Mouse (Mus musculus): ENCODE measurements around the gene Apex1. TPM values are rescaled to one million over a fixed set of nuclear protein-coding genes. Genes with fewer than 3 reads are reported as not detected.

Gene Apex1
- polyA plus RNA-seq, 1 experiment from 2014 or later = 157 TPM

Other genes starting within 250 kb of the Apex1 start
- not detected in 2 replicates for gene Olfr747, start 231.8 kb upstream of the Apex1 start, polyA plus RNA-seq (2015; fragmentation: Nextera tagmentation; extraction: Ambion mirVana)
- gene Olfr748, start 217.6 kb upstream of the Apex1 start, polyA plus RNA-seq (2015; fragmentation: Nextera tagmentation; extraction: Ambion mirVana) = not detected in 2 replicates
- not detected in 2 replicates for gene Olfr749, start 179.9 kb upstream of the Apex1 start, polyA plus RNA-seq (2015; fragmentation: Nextera tagmentation; extraction: Ambion mirVana)
- gene Ttc5, start 139.4 kb upstream of the Apex1 start, polyA plus RNA-seq (2015; fragmentation: Nextera tagmentation; extraction: Ambion mirVana) = 114 and 119 TPM in 2 replicates
- gene Ccnb1ip1, start 117.2 kb upstream of the Apex1 start, polyA plus RNA-seq (2015; fragmentation: Nextera tagmentation; extraction: Ambion mirVana) = not detected in 2 replicates
- gene Parp2, start 117.1 kb upstream of the Apex1 start, polyA plus RNA-seq (2015; fragmentation: Nextera tagmentation; extraction: Ambion mirVana) = 43.6 and 48.7 TPM in 2 replicates
- 3.1 and 4.0 TPM in 2 replicates for gene Tep1, start 54.4 kb upstream of the Apex1 start, polyA plus RNA-seq (2015; fragmentation: Nextera tagmentation; extraction: Ambion mirVana)
- gene Klhl33, start 27.5 kb upstream of the Apex1 start, polyA plus RNA-seq (2015; fragmentation: Nextera tagmentation; extraction: Ambion mirVana) = 3.4 and 4.1 TPM in 2 replicates
- gene Osgep, start 75 bp upstream of the Apex1 start, polyA plus RNA-seq (2015; fragmentation: Nextera tagmentation; extraction: Ambion mirVana) = 107 and 125 TPM in 2 replicates
- gene Pip4p1, start 5.9 kb downstream of the Apex1 start, polyA plus RNA-seq (2015; fragmentation: Nextera tagmentation; extraction: Ambion mirVana) = 98.6 and 99.7 TPM in 2 replicates
- gene Pnp, start 6.1 kb downstream of the Apex1 start, polyA plus RNA-seq (2015; fragmentation: Nextera tagmentation; extraction: Ambion mirVana) = 20.5 and 36.3 TPM in 2 replicates
- gene Gm49342, start 19.5 kb downstream of the Apex1 start, polyA plus RNA-seq (2015; fragmentation: Nextera tagmentation; extraction: Ambion mirVana) = not detected in 2 replicates
- 0.55 and 0.73 TPM in 2 replicates for gene Pnp2, start 31.0 kb downstream of the Apex1 start, polyA plus RNA-seq (2015; fragmentation: Nextera tagmentation; extraction: Ambion mirVana)
- 0.10 TPM in 1 of 2 replicates, not detected in the other for gene Rnase10, start 82.8 kb downstream of the Apex1 start, polyA plus RNA-seq (2015; fragmentation: Nextera tagmentation; extraction: Ambion mirVana)
- not detected in 2 replicates for gene Rnase9, start 116.9 kb downstream of the Apex1 start, polyA plus RNA-seq (2015; fragmentation: Nextera tagmentation; extraction: Ambion mirVana)
- gene Rnase11, start 125.2 kb downstream of the Apex1 start, polyA plus RNA-seq (2015; fragmentation: Nextera tagmentation; extraction: Ambion mirVana) = not detected in 2 replicates
- gene Rnase12, start 132.7 kb downstream of the Apex1 start, polyA plus RNA-seq (2015; fragmentation: Nextera tagmentation; extraction: Ambion mirVana) = not detected in 2 replicates
- gene Olfr750, start 149.5 kb downstream of the Apex1 start, polyA plus RNA-seq (2015; fragmentation: Nextera tagmentation; extraction: Ambion mirVana) = not detected in 2 replicates
- 18.6 and 30.0 TPM in 2 replicates for gene Rnase4, start 166.1 kb downstream of the Apex1 start, polyA plus RNA-seq (2015; fragmentation: Nextera tagmentation; extraction: Ambion mirVana)
- 4.4 and 8.0 TPM in 2 replicates for gene Ang, start 166.2 kb downstream of the Apex1 start, polyA plus RNA-seq (2015; fragmentation: Nextera tagmentation; extraction: Ambion mirVana)
- gene Eddm3b, start 189.5 kb downstream of the Apex1 start, polyA plus RNA-seq (2015; fragmentation: Nextera tagmentation; extraction: Ambion mirVana) = not detected in 2 replicates
- gene Rnase6, start 198.9 kb downstream of the Apex1 start, polyA plus RNA-seq (2015; fragmentation: Nextera tagmentation; extraction: Ambion mirVana) = 1.0 and 2.2 TPM in 2 replicates
- 1.1 and 1.5 TPM in 2 replicates for gene Rnase1, start 221.8 kb downstream of the Apex1 start, polyA plus RNA-seq (2015; fragmentation: Nextera tagmentation; extraction: Ambion mirVana)
- not detected in 2 replicates for gene Rnase2b, start 237.3 kb downstream of the Apex1 start, polyA plus RNA-seq (2015; fragmentation: Nextera tagmentation; extraction: Ambion mirVana)